Mouse (Mus musculus) stomach, adult 2 months (tissue): Measurements from ENCODE around the gene Vmn2r63. TPM values are rescaled to one million over a fixed set of nuclear protein-coding genes. Genes with fewer than 3 reads are reported as not detected.

Source experiments
- polyA plus RNA-seq: library from polyadenylated mRNA; depleted of rRNA; stranded (reverse); fragments of >200 nt; gene quantifications from 2 replicates; pipeline ENCODE4 v1.2.3, GENCODE M21; 2012; rRNA removed

Vmn2r63 gene
- polyA plus RNA-seq, result not detected in 2 replicates

DNA sequence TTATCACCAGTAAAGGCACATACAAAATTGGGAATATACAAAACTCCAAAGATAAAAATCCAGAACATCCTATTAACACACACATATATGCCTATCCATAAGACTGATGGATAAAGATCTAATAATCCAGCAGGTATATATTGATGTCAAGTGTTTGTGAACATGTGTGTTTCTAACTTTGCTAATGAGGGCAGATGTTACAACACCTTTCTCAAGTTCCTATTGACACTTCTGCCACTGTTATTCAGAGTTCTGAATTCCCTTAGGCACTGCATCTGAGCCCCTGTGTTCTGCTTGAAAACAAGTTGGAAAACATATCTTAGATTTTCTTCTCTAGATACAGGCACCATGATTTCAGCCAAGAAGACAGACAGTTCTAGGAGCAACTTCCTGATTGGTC, at the start of gene Vmn2r63:
Vmn2r63 (minus strand) TSS at position 101 of the 400 bp plus-strand sequence.

DNA sequence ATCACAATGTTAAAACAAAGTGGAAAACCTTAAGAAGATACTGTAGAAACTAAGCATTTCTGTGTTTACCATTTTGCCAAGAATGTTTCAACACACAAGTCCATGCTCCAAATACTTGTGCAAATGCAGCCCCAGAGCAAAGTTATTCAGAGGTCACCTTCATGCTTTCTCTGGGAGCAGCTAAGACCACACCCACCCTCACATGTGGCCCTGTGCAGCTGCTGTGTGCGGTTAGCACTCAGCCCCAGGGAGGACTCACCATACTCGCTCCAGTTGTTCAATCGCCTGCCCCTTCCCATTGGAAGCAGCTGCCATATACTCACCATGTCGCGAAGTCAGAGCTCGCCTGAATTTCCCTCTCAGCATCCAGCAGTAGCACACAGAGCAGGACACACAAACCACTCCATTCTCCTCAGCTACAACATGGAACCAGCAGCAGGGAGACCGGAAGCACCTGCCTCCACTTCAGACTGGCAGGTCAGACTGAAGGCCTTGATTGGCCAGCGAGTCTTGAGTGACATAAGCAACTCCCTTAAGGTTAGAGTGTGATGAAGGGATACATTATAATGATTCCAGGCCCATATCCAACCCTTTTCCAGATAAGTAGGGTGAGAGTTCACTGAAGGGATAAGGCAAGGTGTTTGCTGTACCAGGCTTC, 66.7 kb downstream of the Vmn2r63 start, which contains the start of gene Gm2381:
Gm2381 (minus strand) TSS at position 434 of the 658 bp plus-strand sequence.

Other genes starting within 250 kb of the Vmn2r63 start
- gene Zfp975, start 241.1 kb downstream of the Vmn2r63 start, polyA plus RNA-seq, result 0.04 and 0.12 TPM in 2 replicates
- not detected in 2 replicates for gene Gm17067, start 206.8 kb downstream of the Vmn2r63 start, polyA plus RNA-seq
- gene Vmn2r62, start 140.3 kb downstream of the Vmn2r63 start, polyA plus RNA-seq, result not detected in 2 replicates
- gene Gm2381, start 66.6 kb downstream of the Vmn2r63 start, polyA plus RNA-seq, result not detected in 2 replicates
- not detected in 2 replicates for gene Gm9268, start 84.9 kb upstream of the Vmn2r63 start, polyA plus RNA-seq
- gene Zfp936, start 180.4 kb upstream of the Vmn2r63 start, polyA plus RNA-seq, result not detected in 2 replicates